Mouse (Mus musculus) stomach, postnatal 0 days (tissue): Measurements from ENCODE around the gene Ascc2.

Experiments used
- CTCF ChIP-seq: IDR thresholded peaks from 2 replicates; pipeline ENCODE4 v1.5.1; 2016; ENCODE audit warnings: antibody characterized with exemption, low read depth, mild to moderate bottlenecking, moderate library complexity
- EP300 ChIP-seq: optimal IDR thresholded peaks from 2 replicates; pipeline ENCODE3; 2016; ENCODE audit warnings: antibody characterized with exemption

- TF ChIP-seq CTCF (no peak), EP300 (no peak)
Measured at GRCm38 (mm10) chr11:4719961-4720360, 82.4 kb downstream of the Ascc2 start.
